Mouse (Mus musculus): ENCODE measurements around the gene Gm26566. TPM values are rescaled to one million over a fixed set of nuclear protein-coding genes. Genes with fewer than 3 reads are reported as not detected.
"Not testable (repeated sequence)": the region's sequence is repeated elsewhere in the genome, so short reads cannot be mapped to it uniquely, and the experiment has no call there.

Gm26566 gene
- polyA plus RNA-seq, 1 experiment from 2014 or later, result 0.81 TPM

- not testable (repeated sequence) for H3K4me1 ChIP-seq (ENCODE audit: control insufficient read depth, insufficient read depth, low read length); H3K4me3 ChIP-seq (ENCODE audit: low read depth, low read length); H3K9ac ChIP-seq (ENCODE audit: low read length); H3K27ac ChIP-seq (replicated peaks; ENCODE audit: low read depth, low read length); H3K36me3 ChIP-seq (ENCODE audit: control insufficient read depth, insufficient read depth, low read length); H3K9me3 ChIP-seq (ENCODE audit: control insufficient read depth, low read length); ATAC-seq (ENCODE audit: insufficient number of reproducible peaks, low FRiP score, low TSS enrichment, low read depth); H3K27me3 ChIP-seq (ENCODE audit: control insufficient read depth, insufficient read depth, low read length)
- peak overlapping the region; percentile 17; the same call in 1 of the 2 replicates for H3K4me2 ChIP-seq (ENCODE audit: low read depth, severe bottlenecking)
- WGBS, result under 1% methylated on average over 17 of the region's 28 CpGs
- DNase-seq (ENCODE audit: low spot score), result peak; percentile 76
Observed at GRCm38 (mm10) chr4:88760431-88760830, 38.8 kb downstream of the Gm26566 start.

GRCm38 (mm10) chr4:88761776-88762175 lies 40.2 kb downstream of the Gm26566 start:
- H3K4me2 ChIP-seq (ENCODE audit: low read depth, severe bottlenecking); H3K27me3 ChIP-seq (ENCODE audit: control insufficient read depth, insufficient read depth, low read length); H3K27ac ChIP-seq (replicated peaks; ENCODE audit: low read depth, low read length); H3K9ac ChIP-seq (ENCODE audit: low read length); DNase-seq (ENCODE audit: low spot score); ATAC-seq (ENCODE audit: insufficient number of reproducible peaks, low FRiP score, low TSS enrichment, low read depth); H3K9me3 ChIP-seq (ENCODE audit: control insufficient read depth, low read length); H3K36me3 ChIP-seq (ENCODE audit: control insufficient read depth, insufficient read depth, low read length); H3K4me1 ChIP-seq (ENCODE audit: control insufficient read depth, insufficient read depth, low read length); H3K4me3 ChIP-seq (ENCODE audit: low read depth, low read length): not testable (repeated sequence)
- WGBS, result 69% methylated on average over 6 of the region's 8 CpGs

- H3K27me3 ChIP-seq (ENCODE audit: control insufficient read depth, insufficient read depth, low read length); H3K27ac ChIP-seq (replicated peaks; ENCODE audit: low read depth, low read length); H3K9ac ChIP-seq (ENCODE audit: low read length); ATAC-seq (ENCODE audit: insufficient number of reproducible peaks, low FRiP score, low TSS enrichment, low read depth); H3K4me3 ChIP-seq (ENCODE audit: low read depth, low read length); H3K9me3 ChIP-seq (ENCODE audit: control insufficient read depth, low read length); DNase-seq (ENCODE audit: low spot score); H3K4me2 ChIP-seq (ENCODE audit: low read depth, severe bottlenecking); H3K4me1 ChIP-seq (ENCODE audit: control insufficient read depth, insufficient read depth, low read length); H3K36me3 ChIP-seq (ENCODE audit: control insufficient read depth, insufficient read depth, low read length): not testable (repeated sequence)
- 55% methylated on average over 9 of the region's 9 CpGs for WGBS
Observed at GRCm38 (mm10) chr4:88762341-88762740, 40.7 kb downstream of the Gm26566 start.

- H3K9me3 ChIP-seq (ENCODE audit: control insufficient read depth, low read length); H3K36me3 ChIP-seq (ENCODE audit: control insufficient read depth, insufficient read depth, low read length); H3K9ac ChIP-seq (ENCODE audit: low read length); H3K4me3 ChIP-seq (ENCODE audit: low read depth, low read length); H3K4me1 ChIP-seq (ENCODE audit: control insufficient read depth, insufficient read depth, low read length); ATAC-seq (ENCODE audit: insufficient number of reproducible peaks, low FRiP score, low TSS enrichment, low read depth); H3K27me3 ChIP-seq (ENCODE audit: control insufficient read depth, insufficient read depth, low read length); H3K27ac ChIP-seq (replicated peaks; ENCODE audit: low read depth, low read length): not testable (repeated sequence)
- WGBS, result 3% methylated on average over 28 of the region's 42 CpGs
- peak overlapping the region; percentile 25; the same call in 1 of the 2 replicates for H3K4me2 ChIP-seq (ENCODE audit: low read depth, severe bottlenecking)
- DNase-seq (ENCODE audit: low spot score), result peak; percentile 72
Observed at GRCm38 (mm10) chr4:88763384-88764018, 41.9 kb downstream of the Gm26566 start.

Other genes starting within 250 kb of the Gm26566 start
- gene Ifnb1, start 199.0 kb upstream of the Gm26566 start, polyA plus RNA-seq (2014; fragmentation: Nextera tagmentation; extraction: Ambion mirVana), result not detected in 2 replicates
- not detected in 2 replicates for gene Ifna15, start 163.6 kb upstream of the Gm26566 start, polyA plus RNA-seq (2014; fragmentation: Nextera tagmentation; extraction: Ambion mirVana)
- gene Ifna14, start 150.0 kb upstream of the Gm26566 start, polyA plus RNA-seq (2014; fragmentation: Nextera tagmentation; extraction: Ambion mirVana), result not detected in 2 replicates
- not detected in 2 replicates for gene Ifna9, start 129.4 kb upstream of the Gm26566 start, polyA plus RNA-seq (2014; fragmentation: Nextera tagmentation; extraction: Ambion mirVana)
- gene Ifna12, start 118.4 kb upstream of the Gm26566 start, polyA plus RNA-seq (2014; fragmentation: Nextera tagmentation; extraction: Ambion mirVana), result not detected in 2 replicates
- not detected in 2 replicates for gene C87499, start 87.4 kb upstream of the Gm26566 start, polyA plus RNA-seq (2014; fragmentation: Nextera tagmentation; extraction: Ambion mirVana)
- gene Ifna13, start 77.3 kb upstream of the Gm26566 start, polyA plus RNA-seq (2014; fragmentation: Nextera tagmentation; extraction: Ambion mirVana), result not detected in 2 replicates
- not detected in 2 replicates for gene Ifna16, start 44.9 kb upstream of the Gm26566 start, polyA plus RNA-seq (2014; fragmentation: Nextera tagmentation; extraction: Ambion mirVana)
- not detected in 2 replicates for gene Ifna2, start 37.9 kb upstream of the Gm26566 start, polyA plus RNA-seq (2014; fragmentation: Nextera tagmentation; extraction: Ambion mirVana)
- not detected in 2 replicates for gene Ifnab, start 30.4 kb upstream of the Gm26566 start, polyA plus RNA-seq (2014; fragmentation: Nextera tagmentation; extraction: Ambion mirVana)
- 139 and 140 TPM in 2 replicates for gene Klhl9, start 660 bp downstream of the Gm26566 start, polyA plus RNA-seq (2014; fragmentation: Nextera tagmentation; extraction: Ambion mirVana)
- gene Gm13271, start 33.1 kb downstream of the Gm26566 start, polyA plus RNA-seq (2014; fragmentation: Nextera tagmentation; extraction: Ambion mirVana), result not detected in 2 replicates
- gene Gm13283, start 38.3 kb downstream of the Gm26566 start, polyA plus RNA-seq (2014; fragmentation: Nextera tagmentation; extraction: Ambion mirVana), result 0.13 TPM in 1 of 2 replicates, not detected in the other
- gene Gm13290, start 52.0 kb downstream of the Gm26566 start, polyA plus RNA-seq (2014; fragmentation: Nextera tagmentation; extraction: Ambion mirVana), result 0.38 TPM in 1 of 2 replicates, not detected in the other
- not detected in 2 replicates for gene Gm13289, start 55.1 kb downstream of the Gm26566 start, polyA plus RNA-seq (2014; fragmentation: Nextera tagmentation; extraction: Ambion mirVana)
- not detected in 2 replicates for gene Gm13272, start 58.0 kb downstream of the Gm26566 start, polyA plus RNA-seq (2014; fragmentation: Nextera tagmentation; extraction: Ambion mirVana)
- gene Ifnz, start 60.3 kb downstream of the Gm26566 start, polyA plus RNA-seq (2014; fragmentation: Nextera tagmentation; extraction: Ambion mirVana), result not detected in 2 replicates
- gene Gm13276, start 63.9 kb downstream of the Gm26566 start, polyA plus RNA-seq (2014; fragmentation: Nextera tagmentation; extraction: Ambion mirVana), result not detected in 2 replicates
- gene Gm13277, start 66.8 kb downstream of the Gm26566 start, polyA plus RNA-seq (2014; fragmentation: Nextera tagmentation; extraction: Ambion mirVana), result not detected in 2 replicates
- not detected in 2 replicates for gene Gm13278, start 69.7 kb downstream of the Gm26566 start, polyA plus RNA-seq (2014; fragmentation: Nextera tagmentation; extraction: Ambion mirVana)
- not detected in 2 replicates for gene Gm13275, start 72.7 kb downstream of the Gm26566 start, polyA plus RNA-seq (2014; fragmentation: Nextera tagmentation; extraction: Ambion mirVana)
- not detected in 2 replicates for gene Gm13279, start 75.6 kb downstream of the Gm26566 start, polyA plus RNA-seq (2014; fragmentation: Nextera tagmentation; extraction: Ambion mirVana)
- gene Gm13285, start 77.9 kb downstream of the Gm26566 start, polyA plus RNA-seq (2014; fragmentation: Nextera tagmentation; extraction: Ambion mirVana), result 1.1 and 1.4 TPM in 2 replicates
- gene Gm13287, start 81.4 kb downstream of the Gm26566 start, polyA plus RNA-seq (2014; fragmentation: Nextera tagmentation; extraction: Ambion mirVana), result not detected in 2 replicates
- not detected in 2 replicates for gene Gm13288, start 83.7 kb downstream of the Gm26566 start, polyA plus RNA-seq (2014; fragmentation: Nextera tagmentation; extraction: Ambion mirVana)
- not detected in 2 replicates for gene Ifna7, start 94.4 kb downstream of the Gm26566 start, polyA plus RNA-seq (2014; fragmentation: Nextera tagmentation; extraction: Ambion mirVana)
- gene Ifna11, start 98.2 kb downstream of the Gm26566 start, polyA plus RNA-seq (2014; fragmentation: Nextera tagmentation; extraction: Ambion mirVana), result not detected in 2 replicates
- gene Ifna6, start 105.6 kb downstream of the Gm26566 start, polyA plus RNA-seq (2014; fragmentation: Nextera tagmentation; extraction: Ambion mirVana), result not detected in 2 replicates
- not detected in 2 replicates for gene Ifna5, start 113.7 kb downstream of the Gm26566 start, polyA plus RNA-seq (2014; fragmentation: Nextera tagmentation; extraction: Ambion mirVana)
- gene Ifna4, start 120.1 kb downstream of the Gm26566 start, polyA plus RNA-seq (2014; fragmentation: Nextera tagmentation; extraction: Ambion mirVana), result not detected in 2 replicates
- gene Ifna1, start 128.3 kb downstream of the Gm26566 start, polyA plus RNA-seq (2014; fragmentation: Nextera tagmentation; extraction: Ambion mirVana), result not detected in 2 replicates
- not detected in 2 replicates for gene Ifne, start 158.4 kb downstream of the Gm26566 start, polyA plus RNA-seq (2014; fragmentation: Nextera tagmentation; extraction: Ambion mirVana)

Measured in limb, embryonic 11.5 days (tissue).